Mouse (Mus musculus): Measurements from ENCODE around the gene Hsdl1.

- TF ChIP-seq CTCF (IDR thresholded peaks at IDR 0.05; ENCODE audit: control insufficient read depth, insufficient read depth, low read length) (no peak), POLR2A (IDR thresholded peaks at IDR 0.05; ENCODE audit: borderline replicate concordance, control insufficient read depth, low read depth, low read length) (no peak)
Measured at GRCm38 (mm10) chr8:119623061-119623460, 48.1 kb upstream of the Hsdl1 start.

Measured in bone marrow, adult 2 months (tissue).